Mouse (Mus musculus): Measurements from ENCODE around the gene Gapvd1. TPM values are rescaled to one million over a fixed set of nuclear protein-coding genes. Genes with fewer than 3 reads are reported as not detected.

Gapvd1 gene
- polyA plus RNA-seq, 1 experiment from 2014 or later, result 107 TPM

DNA sequence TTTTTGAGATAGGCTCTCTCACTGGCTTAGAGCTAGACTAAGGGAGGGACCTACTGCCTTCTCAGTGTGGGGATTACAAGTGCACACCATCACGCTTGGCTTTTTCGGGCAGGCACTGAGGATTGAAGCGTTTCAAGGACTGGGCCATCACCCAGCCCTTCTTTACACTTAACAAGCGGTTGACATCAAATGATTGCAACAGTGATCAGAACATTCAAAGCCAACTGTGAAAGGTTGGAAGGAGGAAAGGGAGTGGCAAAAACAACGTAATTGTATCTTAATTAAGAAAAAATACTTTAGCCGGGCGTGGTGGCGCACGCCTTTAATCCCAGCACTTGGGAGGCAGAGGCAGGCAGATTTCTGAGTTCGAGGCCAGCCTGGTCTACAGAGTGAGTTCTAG is 62.2 kb downstream of the Gapvd1 start:
- Histone ChIP-seq H3K4me1 (ENCODE audit: control insufficient read depth, insufficient read depth, low read length) (no peaks in the 10 kb centered on the region), H3K27ac (ENCODE audit: low read length) (no peak overlapping the region), H3K9ac (ENCODE audit: low read depth, low read length) (no peak overlapping the region), H3K9me3 (replicated peaks; ENCODE audit: control insufficient read depth, low read length, poor library complexity, severe bottlenecking) (no peaks in the 10 kb centered on the region), H3K4me2 (ENCODE audit: low read length) (no peak overlapping the region), H3K27me3 (ENCODE audit: control insufficient read depth, insufficient read depth, low read depth, low read length) (no peaks in the 10 kb centered on the region), H3K4me3 (ENCODE audit: low read depth, low read length) (no peak overlapping the region), H3K36me3 (ENCODE audit: control insufficient read depth, insufficient read depth, low read length) (peaks cover 47% of the 10 kb centered on the region)
- ATAC-seq, result no peak
- WGBS, result 95% methylated on average over 10 of the region's 10 CpGs

DNA sequence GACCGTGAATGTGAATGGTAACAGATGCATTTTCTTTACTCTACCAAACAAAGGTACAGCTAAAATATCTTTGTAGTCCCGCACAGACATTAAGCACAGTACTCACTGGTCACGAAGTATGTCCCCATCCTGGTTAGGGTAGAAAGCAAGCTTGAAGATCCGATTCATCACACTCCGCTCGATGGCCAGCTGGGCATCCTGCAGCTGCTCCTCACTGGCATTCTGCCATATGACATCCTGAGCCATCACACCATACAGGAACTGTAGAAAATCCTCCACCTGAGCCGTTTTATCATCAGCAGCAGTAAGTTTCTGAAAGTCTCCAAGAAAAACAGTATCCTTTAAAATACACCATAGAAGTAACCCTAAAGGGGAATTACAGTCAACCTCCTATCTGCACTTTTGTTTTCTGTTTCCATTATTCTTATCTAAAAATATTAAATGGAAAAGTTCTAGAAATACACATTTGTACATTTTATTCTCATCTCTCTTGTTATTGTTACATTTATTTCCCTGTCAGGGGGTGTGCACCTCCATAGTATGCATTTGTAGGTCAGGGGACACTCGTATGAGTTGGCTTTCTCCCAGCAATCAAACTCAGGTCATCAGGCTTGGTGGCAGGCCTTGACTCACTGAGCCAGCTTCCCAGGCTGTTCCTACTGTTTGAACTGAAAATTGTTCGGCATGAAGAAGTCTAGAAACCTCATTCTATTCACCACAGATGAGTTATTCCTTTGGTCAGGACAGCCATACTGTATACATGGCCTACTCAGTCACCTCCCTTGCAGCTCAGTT is 70.8 kb downstream of the Gapvd1 start:
- Histone ChIP-seq H3K9ac (ENCODE audit: low read depth, low read length) (no peak overlapping the region), H3K9me3 (replicated peaks; ENCODE audit: control insufficient read depth, low read length, poor library complexity, severe bottlenecking) (no peaks in the 10 kb centered on the region), H3K27me3 (ENCODE audit: control insufficient read depth, insufficient read depth, low read depth, low read length) (no peaks in the 10 kb centered on the region), H3K36me3 (ENCODE audit: control insufficient read depth, insufficient read depth, low read length) (peaks cover 35% of the 10 kb centered on the region), H3K4me3 (ENCODE audit: low read depth, low read length) (no peak overlapping the region), H3K4me2 (ENCODE audit: low read length) (no peak overlapping the region), H3K4me1 (ENCODE audit: control insufficient read depth, insufficient read depth, low read length) (no peaks in the 10 kb centered on the region), H3K27ac (ENCODE audit: low read length) (no peak overlapping the region)
- WGBS, result 78% methylated on average over 9 of the region's 9 CpGs
- no peak for ATAC-seq

DNA sequence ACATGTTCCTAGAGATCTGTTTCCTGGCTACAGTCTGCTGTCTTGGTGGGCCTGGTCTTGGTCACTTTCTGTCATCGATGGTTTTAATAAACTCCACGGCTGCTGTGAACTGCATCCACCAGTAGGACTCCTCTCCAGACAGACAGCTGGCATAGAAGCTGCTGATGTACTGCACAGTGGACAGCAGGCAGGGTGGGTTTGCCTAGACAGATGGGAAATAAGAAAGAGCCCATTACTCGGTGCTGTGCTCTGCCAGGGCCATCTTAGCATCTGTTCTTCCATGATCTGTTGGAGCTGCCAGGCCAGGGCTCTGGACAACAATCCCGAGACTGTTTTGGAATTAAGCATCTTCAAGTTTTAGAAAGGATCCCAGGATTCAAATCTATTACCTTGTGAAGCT is 77.1 kb downstream of the Gapvd1 start:
- Histone ChIP-seq H3K4me1 (ENCODE audit: control insufficient read depth, insufficient read depth, low read length) (no peaks in the 10 kb centered on the region), H3K27ac (ENCODE audit: low read length) (no peak overlapping the region), H3K36me3 (ENCODE audit: control insufficient read depth, insufficient read depth, low read length) (peaks cover 35% of the 10 kb centered on the region), H3K9me3 (replicated peaks; ENCODE audit: control insufficient read depth, low read length, poor library complexity, severe bottlenecking) (no peaks in the 10 kb centered on the region), H3K4me2 (ENCODE audit: low read length) (no peak overlapping the region), H3K27me3 (ENCODE audit: control insufficient read depth, insufficient read depth, low read depth, low read length) (no peaks in the 10 kb centered on the region), H3K9ac (ENCODE audit: low read depth, low read length) (no peak overlapping the region), H3K4me3 (ENCODE audit: low read depth, low read length) (no peak overlapping the region)
- no peak for ATAC-seq
- WGBS, result 93% methylated on average over 4 of the region's 4 CpGs

- ATAC-seq, result no peak
- 97% methylated on average over 8 of the region's 8 CpGs for WGBS
- Histone ChIP-seq H3K4me1 (ENCODE audit: control insufficient read depth, insufficient read depth, low read length) (no peaks in the 10 kb centered on the region), H3K4me2 (ENCODE audit: low read length) (no peak overlapping the region), H3K9me3 (replicated peaks; ENCODE audit: control insufficient read depth, low read length, poor library complexity, severe bottlenecking) (no peaks in the 10 kb centered on the region), H3K9ac (ENCODE audit: low read depth, low read length) (no peak overlapping the region), H3K27me3 (ENCODE audit: control insufficient read depth, insufficient read depth, low read depth, low read length) (no peaks in the 10 kb centered on the region), H3K36me3 (ENCODE audit: control insufficient read depth, insufficient read depth, low read length) (peaks cover 32% of the 10 kb centered on the region), H3K27ac (ENCODE audit: low read length) (no peak overlapping the region), H3K4me3 (ENCODE audit: low read depth, low read length) (no peak overlapping the region)
Measured at GRCm38 (mm10) chr2:34677061-34677460, 78.0 kb downstream of the Gapvd1 start.

GRCm38 (mm10) chr2:34673846-34674245 is 81.2 kb downstream of the Gapvd1 start:
- peaks cover 27% of the 10 kb centered on the region for H3K36me3 ChIP-seq (ENCODE audit: control insufficient read depth, insufficient read depth, low read length)
- H3K27ac ChIP-seq (ENCODE audit: low read length), result no peak overlapping the region
- 88% methylated on average over 11 of the region's 11 CpGs for WGBS
- no peak overlapping the region for H3K4me2 ChIP-seq (ENCODE audit: low read length)
- no peak overlapping the region for H3K4me3 ChIP-seq (ENCODE audit: low read depth, low read length)
- ATAC-seq, result no peak
- H3K9ac ChIP-seq (ENCODE audit: low read depth, low read length), result no peak overlapping the region
- no peaks in the 10 kb centered on the region for H3K9me3 ChIP-seq (replicated peaks; ENCODE audit: control insufficient read depth, low read length, poor library complexity, severe bottlenecking)
- H3K4me1 ChIP-seq (ENCODE audit: control insufficient read depth, insufficient read depth, low read length), result no peaks in the 10 kb centered on the region
- no peaks in the 10 kb centered on the region for H3K27me3 ChIP-seq (ENCODE audit: control insufficient read depth, insufficient read depth, low read depth, low read length)

- Histone ChIP-seq H3K4me3 (ENCODE audit: low read depth, low read length) (peak overlapping the region; percentile 39), H3K9ac (ENCODE audit: low read depth, low read length) (peak overlapping the region; percentile 68; the same call in 1 of the 2 replicates), H3K4me2 (ENCODE audit: low read length) (peak overlapping the region; percentile 73), H3K27me3 (ENCODE audit: control insufficient read depth, insufficient read depth, low read depth, low read length) (no peaks in the 10 kb centered on the region), H3K9me3 (replicated peaks; ENCODE audit: control insufficient read depth, low read length, poor library complexity, severe bottlenecking) (no peaks in the 10 kb centered on the region), H3K36me3 (ENCODE audit: control insufficient read depth, insufficient read depth, low read length) (peaks cover 13% of the 10 kb centered on the region), H3K4me1 (ENCODE audit: control insufficient read depth, insufficient read depth, low read length) (peaks cover 6% of the 10 kb centered on the region), H3K27ac (ENCODE audit: low read length) (peak overlapping the region; percentile 61)
- WGBS, result 30% methylated on average over 31 of the region's 31 CpGs
- ATAC-seq, result peak; percentile 77
Measured at GRCm38 (mm10) chr2:34671385-34672026, 83.5 kb downstream of the Gapvd1 start.

- Histone ChIP-seq H3K27me3 (ENCODE audit: control insufficient read depth, insufficient read depth, low read depth, low read length) (no peaks in the 10 kb centered on the region), H3K4me2 (ENCODE audit: low read length) (no peak overlapping the region), H3K9ac (ENCODE audit: low read depth, low read length) (no peak overlapping the region), H3K4me1 (ENCODE audit: control insufficient read depth, insufficient read depth, low read length) (peaks cover 6% of the 10 kb centered on the region), H3K4me3 (ENCODE audit: low read depth, low read length) (no peak overlapping the region), H3K36me3 (ENCODE audit: control insufficient read depth, insufficient read depth, low read length) (peaks cover 6% of the 10 kb centered on the region), H3K27ac (ENCODE audit: low read length) (no peak overlapping the region), H3K9me3 (replicated peaks; ENCODE audit: control insufficient read depth, low read length, poor library complexity, severe bottlenecking) (no peaks in the 10 kb centered on the region)
- WGBS, result 87% methylated on average over 6 of the region's 6 CpGs
- no peak for ATAC-seq
Measured at GRCm38 (mm10) chr2:34670470-34670869, 84.6 kb downstream of the Gapvd1 start.

DNA sequence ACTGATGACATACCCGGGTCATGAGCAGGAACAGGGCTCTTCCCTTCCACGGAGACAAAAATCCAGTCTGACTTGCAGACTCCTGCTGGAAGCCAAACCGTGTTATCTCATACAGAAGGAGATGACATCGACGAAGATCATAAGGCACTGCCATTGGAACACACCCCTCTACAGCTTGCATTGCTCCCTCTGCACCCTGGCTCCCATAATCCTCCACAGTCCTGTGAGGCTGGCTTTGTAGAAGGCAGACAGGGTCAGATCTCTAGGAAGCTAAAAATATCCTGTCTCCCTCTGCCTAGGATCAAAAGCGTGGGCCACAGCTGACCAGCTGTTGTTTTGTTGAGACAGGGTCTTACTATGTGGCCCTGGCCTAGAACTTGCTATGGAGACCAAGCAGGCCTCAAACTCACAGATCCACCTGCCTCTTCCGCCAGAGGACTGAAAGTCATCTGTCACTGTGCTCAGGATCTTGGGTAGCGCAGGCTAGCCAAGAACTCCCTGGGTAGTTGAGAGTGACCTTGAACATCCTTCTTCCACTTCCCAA is 85.8 kb downstream of the Gapvd1 start:
- Histone ChIP-seq H3K9ac (ENCODE audit: low read depth, low read length) (no peak overlapping the region), H3K27ac (ENCODE audit: low read length) (no peak overlapping the region), H3K4me3 (ENCODE audit: low read depth, low read length) (no peak overlapping the region), H3K9me3 (replicated peaks; ENCODE audit: control insufficient read depth, low read length, poor library complexity, severe bottlenecking) (no peaks in the 10 kb centered on the region), H3K36me3 (ENCODE audit: control insufficient read depth, insufficient read depth, low read length) (no peaks in the 10 kb centered on the region), H3K4me2 (ENCODE audit: low read length) (no peak overlapping the region), H3K27me3 (ENCODE audit: control insufficient read depth, insufficient read depth, low read depth, low read length) (no peaks in the 10 kb centered on the region), H3K4me1 (ENCODE audit: control insufficient read depth, insufficient read depth, low read length) (peaks cover 6% of the 10 kb centered on the region)
- no peak for ATAC-seq
- 64% methylated on average over 8 of the region's 8 CpGs for WGBS
